Mouse (Mus musculus) heart, postnatal 0 days (tissue): ENCODE data around the gene Cela1.

ENCODE experiments used
- CTCF ChIP-seq: IDR thresholded peaks from 2 replicates; pipeline ENCODE4 v1.5.1; 2016; ENCODE audit warnings: antibody characterized with exemption, control low read depth, low read depth
- EP300 ChIP-seq: IDR thresholded peaks from 2 replicates; pipeline ENCODE4 v1.6.1; 2016; ENCODE audit warnings: antibody characterized with exemption, low read depth

DNA sequence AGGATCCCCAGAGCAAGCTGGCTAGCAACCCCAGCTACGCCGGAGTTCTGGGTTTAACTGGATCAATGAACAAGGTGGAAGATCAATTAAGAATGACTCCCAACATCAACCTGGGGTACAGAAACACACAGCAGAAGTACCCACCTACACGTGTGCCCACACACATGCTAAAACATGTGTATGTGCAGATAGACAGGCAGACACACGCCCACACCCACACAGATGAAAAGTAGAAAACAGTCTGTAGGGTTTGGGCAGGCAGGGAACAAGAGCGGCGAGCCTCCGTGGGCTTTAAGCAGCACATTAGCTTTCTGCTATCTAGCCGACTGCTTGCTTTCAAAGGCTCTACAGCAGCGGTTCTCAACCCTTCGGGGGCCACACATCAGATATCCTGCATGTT is 13.4 kb upstream of the Cela1 start:
- no peak for TF ChIP-seq CTCF
- no peak for TF ChIP-seq EP300
